Mouse (Mus musculus): ENCODE results near the gene Ttc27.
A peak's percentile ranks its signal among the peaks of the same experiment; 100 is the strongest.

Ttc27 gene

DNA sequence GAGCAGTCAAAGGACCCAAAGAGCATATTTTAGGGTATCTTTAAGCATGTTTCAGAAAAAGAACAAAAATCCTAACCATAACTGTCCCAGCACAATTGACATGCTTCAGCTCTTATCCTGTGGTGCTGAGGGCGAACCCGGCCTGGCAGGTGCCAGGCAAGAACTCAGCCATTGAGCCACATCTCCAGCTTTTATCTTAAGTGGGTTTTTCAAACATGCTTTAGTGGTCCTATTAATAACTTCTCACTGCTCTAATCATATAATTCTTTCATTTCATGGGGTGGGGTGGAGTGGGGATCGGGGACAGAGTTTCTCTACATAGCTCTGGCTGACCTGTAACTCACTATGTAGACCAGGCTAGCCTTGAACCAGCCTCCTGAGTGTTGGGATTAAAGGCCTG is 125.1 kb downstream of the Ttc27 start:
- no peak for DNase-seq (ENCODE audit: low spot score)

DNA sequence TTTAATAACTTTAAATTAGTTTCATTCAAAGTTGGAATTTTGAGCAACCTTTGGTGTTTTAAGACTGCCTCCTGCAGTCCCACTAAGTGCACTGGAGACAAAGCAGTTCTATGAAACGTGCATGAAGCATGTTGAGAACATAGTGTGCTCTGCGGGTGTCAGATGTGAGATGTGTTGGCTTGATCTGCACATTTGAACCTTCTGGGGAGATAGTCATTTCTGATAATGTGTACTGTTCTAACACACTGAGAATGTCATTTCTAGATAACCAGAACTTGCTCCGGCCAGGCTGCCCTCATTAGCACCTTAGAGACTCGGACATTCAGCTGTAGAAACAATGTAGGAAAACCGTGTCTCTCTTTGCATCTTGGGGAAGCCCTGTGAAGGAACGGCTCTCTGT is 126.0 kb downstream of the Ttc27 start:
- DNase-seq (ENCODE audit: low spot score): no peak

- DNase-seq (ENCODE audit: low spot score): no peak
Measured at GRCm38 (mm10) chr17:74846031-74846891, 128.7 kb downstream of the Ttc27 start.

DNA sequence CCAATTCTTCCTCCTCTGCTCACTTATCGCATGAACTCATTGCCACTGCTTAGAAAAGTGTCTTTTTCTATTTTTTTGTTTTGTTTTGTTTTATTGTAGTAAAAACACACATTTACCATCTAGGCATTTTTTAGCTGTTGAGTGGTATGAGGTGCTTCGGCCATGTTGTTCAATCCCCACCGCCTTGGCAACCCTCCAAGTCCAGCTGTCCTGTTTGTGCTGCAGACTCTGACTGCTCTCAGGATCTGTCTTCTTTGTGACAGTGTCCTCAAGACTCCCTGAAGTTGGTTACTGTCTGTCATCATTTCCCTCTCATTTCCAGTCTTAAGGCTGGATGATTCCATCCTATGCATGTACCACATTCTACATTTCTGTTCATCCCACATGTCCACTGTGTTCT is 132.7 kb downstream of the Ttc27 start:
- DNase-seq (ENCODE audit: low spot score): no peak

GRCm38 (mm10) chr17:74859298-74859697 is 141.8 kb downstream of the Ttc27 start:
- no peak for DNase-seq (ENCODE audit: low spot score)

DNA sequence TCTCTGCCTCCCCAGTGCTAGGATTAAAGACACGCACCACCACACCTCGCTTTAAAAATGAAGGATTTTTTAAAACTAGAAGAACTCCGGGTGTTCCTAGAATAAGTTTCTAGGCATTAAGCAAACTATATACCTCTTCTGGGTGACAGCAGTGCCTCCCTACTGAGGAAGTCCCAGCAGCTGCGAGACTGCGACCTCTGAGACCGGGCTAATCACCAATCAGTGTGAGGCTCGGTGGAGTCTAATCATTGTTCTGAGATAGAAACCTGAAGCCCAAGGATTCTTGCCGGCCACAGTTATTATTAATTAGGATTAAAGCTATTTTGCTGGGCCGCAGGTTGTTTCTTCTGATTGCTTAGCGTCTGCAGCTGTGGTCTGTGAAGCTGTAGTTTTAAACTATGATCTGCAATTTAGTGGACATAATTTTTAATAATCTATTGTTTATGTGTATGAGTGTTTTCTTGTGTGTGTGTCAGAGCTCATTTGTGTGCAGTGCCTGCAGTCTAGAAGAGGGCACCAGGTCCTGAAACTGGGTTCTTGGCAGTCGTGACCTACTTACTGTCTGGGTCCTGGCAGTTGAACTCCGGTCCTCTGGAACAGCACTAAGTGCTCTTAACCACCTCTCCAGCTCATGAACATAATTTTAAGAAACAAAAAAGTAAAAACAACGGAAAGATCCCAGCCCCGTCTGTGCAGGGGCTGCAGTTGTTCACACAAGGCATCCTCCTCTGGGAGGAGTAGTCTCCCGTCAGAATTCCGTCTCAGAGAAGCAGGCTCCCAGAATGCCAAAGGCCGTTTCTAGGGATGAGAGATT is 142.9 kb downstream of the Ttc27 start:
- no peak for DNase-seq (ENCODE audit: low spot score)

DNA sequence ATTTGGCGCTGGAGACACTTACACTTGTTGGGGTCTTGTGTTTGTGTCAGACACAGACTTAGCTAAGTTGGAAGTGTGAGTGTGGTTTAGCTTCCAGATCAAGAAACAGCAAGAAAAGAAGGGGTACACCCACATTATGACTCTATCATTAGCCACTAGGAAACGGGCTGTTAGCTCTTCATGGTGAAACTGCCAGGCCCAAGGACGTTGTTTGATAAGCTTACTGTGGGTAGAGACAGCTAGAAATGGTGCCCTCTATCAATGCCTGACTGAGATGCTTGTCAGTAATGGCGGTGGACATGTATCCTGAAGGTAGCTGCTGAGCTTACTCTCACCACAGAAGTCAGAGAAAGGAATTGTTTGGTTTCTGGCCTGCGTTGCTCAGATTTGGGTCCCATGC is 146.3 kb downstream of the Ttc27 start:
- no peak for DNase-seq (ENCODE audit: low spot score)

- DNase-seq (ENCODE audit: low spot score): no peak
Measured at GRCm38 (mm10) chr17:74864790-74865548, 147.4 kb downstream of the Ttc27 start.

DNA sequence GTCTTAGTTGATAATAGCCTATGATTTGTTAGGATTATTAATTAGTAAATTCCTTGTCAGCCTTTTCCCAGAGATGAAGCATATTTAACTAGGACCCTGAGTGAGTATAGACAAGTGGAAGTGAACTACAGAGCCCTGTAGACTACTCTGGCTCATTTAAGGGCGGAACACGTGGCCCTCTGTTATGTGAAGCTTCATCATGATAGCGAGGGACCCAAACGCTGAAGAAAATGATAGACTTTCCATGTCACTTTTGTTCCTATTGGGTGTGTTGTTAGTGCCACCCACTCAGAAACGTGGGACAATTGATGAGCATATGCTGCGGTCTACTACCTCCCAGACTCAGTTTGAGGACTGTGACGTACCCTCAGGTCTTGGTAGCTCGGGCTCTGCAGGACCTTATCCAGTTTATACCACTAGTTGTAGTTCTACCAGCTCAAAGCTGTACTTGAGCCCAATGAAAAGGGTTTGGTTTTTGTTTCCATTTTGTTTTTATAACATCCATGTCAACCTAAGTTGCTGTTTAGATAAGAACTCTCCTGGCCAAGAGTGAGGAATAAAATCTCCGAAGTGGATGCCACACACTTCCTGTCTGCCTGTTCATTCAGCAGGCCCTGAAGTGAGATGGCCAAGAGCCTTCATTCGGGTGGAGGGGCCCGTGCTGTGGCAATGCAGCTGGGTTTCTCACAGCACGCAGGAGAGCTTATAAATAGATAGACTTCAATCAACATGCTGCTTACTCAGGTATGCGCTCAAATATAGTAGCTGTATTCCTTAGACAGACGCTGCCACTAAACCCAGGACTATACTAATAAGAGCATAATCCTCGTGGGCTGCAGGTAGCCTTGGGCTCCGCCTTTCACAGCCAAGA is 148.4 kb downstream of the Ttc27 start:
- no peak for DNase-seq (ENCODE audit: low spot score)

DNA sequence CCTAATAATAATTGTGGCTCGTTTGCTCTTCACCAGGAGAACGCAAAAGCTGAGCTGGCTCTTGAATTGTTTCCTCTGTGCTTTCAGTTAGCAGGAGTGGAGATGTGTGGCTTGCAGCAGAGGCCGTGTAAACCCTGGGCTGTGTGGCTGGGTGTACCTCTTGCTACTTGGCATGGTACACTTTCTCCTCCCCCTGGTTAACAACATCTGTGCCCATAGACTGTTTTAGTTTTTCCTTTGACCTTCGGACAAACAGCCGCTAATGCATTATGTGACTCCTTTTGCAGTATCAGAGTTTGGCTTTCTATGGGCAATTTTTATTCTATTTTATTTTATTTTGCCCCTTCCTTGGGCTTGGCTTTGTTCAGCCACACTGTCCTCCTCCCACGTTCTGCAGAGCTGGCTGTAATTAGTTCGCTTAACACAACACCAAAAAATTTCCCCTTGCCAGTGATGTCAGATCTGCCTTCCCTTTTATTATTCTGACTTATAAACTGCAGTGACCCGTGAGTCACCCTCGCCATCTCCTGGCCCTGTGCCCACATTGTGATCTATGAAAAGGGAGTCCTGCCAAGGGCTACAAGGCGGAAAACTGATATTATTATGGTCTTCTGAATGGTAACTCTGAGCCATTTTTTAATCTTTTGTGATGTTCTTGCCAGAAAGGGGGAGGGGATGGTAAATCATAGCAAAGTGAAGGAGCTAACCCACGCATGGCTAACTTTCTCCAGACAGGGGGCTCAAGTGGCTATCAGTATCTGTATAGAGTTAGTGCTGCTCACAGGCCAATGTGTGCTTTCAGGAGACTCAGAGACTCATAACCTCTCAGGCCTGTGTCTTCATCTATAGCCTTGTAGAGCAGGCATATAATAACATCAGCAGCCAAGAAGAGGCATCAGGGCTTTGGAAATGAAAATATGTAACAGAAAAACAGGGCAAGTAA is 149.3 kb downstream of the Ttc27 start:
- peak; percentile 74 for DNase-seq (ENCODE audit: low spot score)

DNA sequence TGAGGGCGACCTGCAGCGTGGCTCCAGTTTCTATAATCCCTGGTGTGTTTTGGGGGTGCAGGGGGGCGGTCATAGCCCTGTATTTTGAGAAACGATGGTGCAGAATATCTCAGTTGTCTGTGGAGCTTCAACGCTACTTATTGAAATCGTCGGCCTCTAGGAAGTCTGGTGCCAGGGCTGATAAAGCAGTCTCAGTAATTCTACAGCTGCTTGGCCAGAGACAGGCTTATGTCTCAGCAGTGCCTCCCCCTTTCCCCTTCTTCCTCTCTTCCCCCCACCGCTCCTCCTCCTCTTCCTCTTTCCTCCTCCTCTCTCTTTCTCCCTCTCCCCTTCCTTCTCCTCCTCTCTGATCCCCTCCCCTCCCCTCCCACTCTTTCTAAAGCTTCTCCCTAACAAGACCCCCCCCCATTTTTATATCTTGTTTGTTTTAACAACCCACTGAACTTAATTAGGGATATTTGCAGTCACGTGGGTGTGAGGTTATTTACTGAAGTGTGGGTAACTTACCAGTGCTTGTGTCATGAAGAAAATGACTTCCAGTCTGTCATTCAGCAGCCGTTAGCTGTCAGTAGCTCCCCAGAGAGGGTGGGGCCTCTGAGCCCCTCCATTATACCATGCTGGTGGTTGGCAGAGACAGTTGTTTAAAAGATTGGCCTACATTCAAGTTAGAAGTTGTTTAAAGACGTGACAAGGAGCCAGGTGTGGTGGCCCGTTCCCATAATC is 150.8 kb downstream of the Ttc27 start:
- DNase-seq (ENCODE audit: low spot score): no peak

DNA sequence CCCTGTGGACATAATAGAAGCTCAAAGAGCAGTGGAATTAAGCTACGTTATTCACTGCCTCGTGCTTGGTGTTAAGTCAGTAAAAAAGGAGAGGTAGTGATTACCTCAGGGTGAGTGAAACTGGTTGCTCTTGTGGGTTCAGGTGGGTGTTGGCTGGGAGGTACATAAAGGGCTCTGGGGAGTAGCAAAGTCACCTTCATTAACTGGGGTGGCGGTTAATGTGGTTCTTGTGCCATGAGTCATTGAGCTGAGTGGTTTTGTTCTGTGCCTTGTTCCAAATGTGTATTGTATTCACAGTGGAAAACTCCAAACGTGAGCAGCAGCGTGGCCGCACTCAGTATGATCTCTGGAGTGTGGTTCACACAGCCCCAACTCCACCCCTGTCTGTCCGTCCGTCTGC is 152.0 kb downstream of the Ttc27 start:
- DNase-seq (ENCODE audit: low spot score): no peak

GRCm38 (mm10) chr17:74870177-74871160 is 152.9 kb downstream of the Ttc27 start:
- DNase-seq (ENCODE audit: low spot score): no peak

DNA sequence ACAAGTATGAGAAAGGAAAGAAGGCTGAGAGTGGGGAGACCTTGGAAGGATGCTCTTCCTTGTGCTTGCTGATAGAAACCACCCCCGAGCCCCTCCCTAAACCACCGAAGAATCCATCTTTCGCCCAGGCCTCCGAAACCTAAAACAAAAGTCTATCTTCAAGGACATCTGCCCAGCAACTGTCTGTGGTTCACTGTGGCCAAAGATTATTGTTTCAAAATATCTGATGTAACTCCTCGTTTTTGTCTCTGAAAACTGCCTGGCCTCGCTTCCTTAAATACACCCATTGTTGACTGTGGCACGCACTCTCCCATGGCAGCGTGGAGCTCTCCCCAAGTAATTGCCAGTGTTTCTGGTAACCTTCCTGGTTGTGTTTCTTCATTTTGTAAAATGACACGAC is 155.0 kb downstream of the Ttc27 start:
- no peak for DNase-seq (ENCODE audit: low spot score)

DNA sequence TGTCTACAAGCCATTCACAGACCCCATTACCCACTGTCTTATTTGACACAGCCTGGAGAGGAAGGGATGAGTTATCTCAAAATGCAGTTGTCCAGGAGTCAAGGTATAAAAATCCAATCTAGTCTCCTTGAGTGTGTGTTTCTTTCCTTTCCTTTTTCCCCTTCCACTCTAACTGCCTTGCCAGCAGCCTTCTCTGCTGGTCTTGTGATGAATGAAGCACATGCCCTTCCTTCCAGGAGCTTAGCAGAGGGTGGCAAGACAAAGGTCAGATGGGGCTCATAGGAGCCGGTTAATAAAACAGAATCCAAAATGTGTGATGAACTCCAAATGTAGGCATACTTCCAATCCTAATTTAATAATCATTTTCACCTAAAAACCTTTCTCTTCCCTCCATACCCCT is 156.2 kb downstream of the Ttc27 start:
- no peak for DNase-seq (ENCODE audit: low spot score)

DNA sequence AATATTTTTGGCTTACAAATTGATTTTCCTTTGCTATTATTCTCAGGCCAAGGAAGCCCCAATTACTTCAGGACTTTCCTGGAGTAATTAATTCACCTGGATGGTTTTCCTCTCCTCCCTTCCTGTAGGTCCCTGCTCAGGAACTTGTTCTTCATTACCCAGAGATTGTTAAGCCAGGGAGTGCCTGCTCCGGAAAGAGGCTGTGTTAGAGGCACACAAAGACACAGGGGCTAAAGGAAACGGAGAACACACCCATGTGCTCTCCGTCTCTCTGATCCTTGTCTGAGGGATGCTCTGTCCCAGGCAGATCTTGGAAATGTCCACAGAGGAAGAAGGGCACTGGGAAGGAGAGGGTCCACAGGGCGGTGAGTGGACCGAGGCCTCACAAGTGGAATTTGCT is 158.2 kb downstream of the Ttc27 start:
- DNase-seq (ENCODE audit: low spot score): no peak

DNA sequence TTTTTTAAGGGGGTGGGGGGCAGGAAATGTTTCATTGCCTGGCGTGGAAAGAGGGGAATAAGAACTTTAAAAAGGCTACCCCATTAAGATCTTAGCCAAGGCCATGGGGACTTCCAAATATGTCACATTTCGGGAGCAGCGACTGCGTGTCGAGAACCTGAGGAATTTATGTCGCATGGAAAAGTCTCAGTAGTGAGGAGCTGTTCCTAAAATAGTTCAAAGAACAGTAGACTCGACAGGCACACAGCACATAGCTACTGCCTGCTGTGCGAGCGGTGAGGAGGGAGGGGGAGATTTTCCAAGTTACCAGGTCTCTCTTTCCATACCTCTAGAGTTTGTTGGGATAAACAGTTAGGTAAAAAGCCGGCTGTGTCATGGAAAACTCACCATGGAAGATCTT is 159.4 kb downstream of the Ttc27 start:
- DNase-seq (ENCODE audit: low spot score): no peak

- DNase-seq (ENCODE audit: low spot score): no peak
Measured at GRCm38 (mm10) chr17:74879768-74880167, 162.2 kb downstream of the Ttc27 start.

DNA sequence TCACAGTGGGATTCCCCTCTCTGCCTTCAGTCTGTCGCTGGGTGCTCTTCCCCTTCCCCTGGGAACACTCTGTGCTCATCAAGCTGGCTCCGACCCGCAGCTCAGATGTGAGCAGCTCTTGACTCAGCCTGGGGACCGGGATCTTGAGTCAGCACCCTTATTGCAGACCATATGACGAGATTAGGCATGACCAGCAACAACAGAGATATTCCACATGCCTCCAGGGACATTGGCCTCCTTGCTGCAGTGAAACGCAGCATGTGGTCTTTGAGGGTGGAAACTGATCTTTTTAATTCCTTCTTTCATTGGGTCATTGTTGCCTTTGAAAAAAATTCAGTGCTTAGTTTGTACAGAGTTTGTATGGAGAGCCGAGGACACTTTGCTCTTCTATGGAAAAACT is 169.5 kb downstream of the Ttc27 start:
- DNase-seq (ENCODE audit: low spot score): no peak

Measured in urinary bladder, postnatal 14 days (tissue).